Mouse (Mus musculus): ENCODE results near the gene Dcst1. TPM values are rescaled to one million over a fixed set of nuclear protein-coding genes. Genes with fewer than 3 reads are reported as not detected.

Gene Dcst1
- polyA plus RNA-seq, 1 experiment, result not detected

DNA sequence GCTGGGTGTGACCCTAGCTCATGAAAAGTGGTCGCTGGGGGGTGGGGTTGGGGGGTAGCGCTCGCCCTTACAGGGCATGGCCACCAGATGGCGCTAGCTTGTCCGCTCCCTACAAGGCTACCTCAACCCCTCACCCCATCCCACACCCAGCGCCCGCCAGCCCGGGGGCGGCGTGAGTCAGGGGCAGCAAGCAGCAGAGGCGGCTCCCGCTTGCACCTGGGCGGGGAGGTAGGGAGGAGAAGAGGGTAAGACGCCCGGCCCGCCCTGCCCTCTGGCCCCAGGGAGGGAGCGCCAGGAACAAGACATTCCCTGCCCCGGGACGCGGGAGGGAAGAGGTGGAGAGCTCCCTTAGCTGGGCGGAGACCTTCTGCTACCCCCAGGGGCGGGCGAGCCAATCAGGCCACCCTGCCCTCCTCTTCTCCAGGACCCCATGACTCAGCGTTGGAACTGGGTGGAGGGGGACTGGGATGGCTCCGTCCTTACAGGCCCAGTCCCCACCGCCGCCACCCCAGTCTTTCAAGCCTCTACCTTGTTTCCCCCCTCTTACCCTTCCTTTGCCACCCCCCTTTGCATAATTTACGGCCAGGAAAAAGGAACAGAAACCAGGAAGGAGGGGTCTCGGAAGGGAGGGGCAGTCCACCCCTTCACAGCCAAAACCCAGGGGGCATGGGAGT lies 13.5 kb upstream of the Dcst1 start:
- Histone ChIP-seq H3K27ac (ENCODE audit: insufficient read depth, low read depth, low read length) (peak overlapping the region; percentile 24; the same call in 1 of the 2 replicates), H3K4me1 (ENCODE audit: control insufficient read depth, insufficient read depth, low read length) (peaks cover 18% of the 10 kb centered on the region), H3K4me3 (ENCODE audit: insufficient read depth, low read depth, low read length) (peak overlapping the region; percentile 63)
- 2% methylated on average over 29 of the region's 29 CpGs for WGBS
- peak; percentile 94 for TF ChIP-seq CTCF (IDR thresholded peaks at IDR 0.05; ENCODE audit: insufficient read depth, low read depth, low read length)
- TF ChIP-seq POLR2A (IDR thresholded peaks at IDR 0.05; ENCODE audit: insufficient read depth, low read depth, low read length), result no peak; the same call in 1 of the 2 replicates

DNA sequence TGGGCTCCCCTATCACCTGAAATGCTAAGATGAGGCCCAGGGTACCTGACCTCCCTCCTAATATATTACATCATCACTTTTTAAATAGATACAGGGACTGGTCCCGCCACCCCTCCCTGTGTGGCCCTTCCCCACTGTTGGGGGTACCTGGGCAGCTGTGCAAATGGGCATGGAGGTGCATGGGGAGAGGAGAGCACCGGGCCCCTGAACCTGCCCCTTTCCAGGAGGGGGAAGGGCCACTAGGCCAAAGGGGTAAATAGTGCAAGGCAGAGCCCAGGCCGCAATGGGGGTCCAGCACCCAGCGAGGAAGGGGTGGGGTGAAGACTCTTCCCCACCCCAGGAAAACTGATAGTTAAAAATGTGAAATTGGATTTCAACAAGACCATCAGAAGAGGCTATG lies 12.8 kb upstream of the Dcst1 start:
- no peak overlapping the region for H3K4me3 ChIP-seq (ENCODE audit: insufficient read depth, low read depth, low read length)
- peaks cover 18% of the 10 kb centered on the region for H3K4me1 ChIP-seq (ENCODE audit: control insufficient read depth, insufficient read depth, low read length)
- H3K27ac ChIP-seq (ENCODE audit: insufficient read depth, low read depth, low read length), result no peak overlapping the region
- 82% methylated on average over 4 of the region's 4 CpGs for WGBS
- TF ChIP-seq CTCF (IDR thresholded peaks at IDR 0.05; ENCODE audit: insufficient read depth, low read depth, low read length), result no peak
- TF ChIP-seq POLR2A (IDR thresholded peaks at IDR 0.05; ENCODE audit: insufficient read depth, low read depth, low read length), result no peak

DNA sequence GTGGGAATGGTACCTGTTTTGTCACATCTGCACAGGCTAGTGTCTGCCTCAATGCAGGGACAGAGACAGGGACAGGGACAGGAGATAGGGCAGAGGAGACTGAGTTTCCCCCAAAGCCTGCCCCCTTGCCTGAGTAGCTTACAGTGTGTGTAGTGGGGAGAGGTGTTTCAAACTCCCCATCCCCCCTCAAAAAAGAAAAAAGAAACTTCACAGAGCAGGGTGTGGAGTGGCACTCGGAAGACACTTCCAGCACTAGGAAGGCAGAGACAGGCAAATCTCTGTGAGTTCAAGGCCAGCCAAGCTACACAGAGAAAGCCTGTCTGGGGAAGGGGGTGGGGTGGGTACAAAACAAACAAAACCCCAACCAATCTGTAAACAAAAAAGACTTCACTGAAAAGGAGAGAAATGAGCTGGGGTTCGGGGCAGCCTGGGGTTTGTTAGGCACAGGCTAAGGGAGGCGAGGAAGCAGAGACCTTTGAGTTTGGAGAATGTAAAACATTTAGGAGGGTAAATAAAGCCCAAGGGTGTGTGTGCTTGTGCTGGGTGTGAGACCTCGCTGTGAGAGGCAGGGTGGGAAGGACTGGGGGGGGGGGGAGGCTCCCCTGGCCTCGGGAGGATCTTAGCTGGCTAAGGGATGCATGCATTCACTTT lies 8.7 kb upstream of the Dcst1 start:
- Histone ChIP-seq H3K4me3 (ENCODE audit: insufficient read depth, low read depth, low read length) (no peak overlapping the region), H3K4me1 (ENCODE audit: control insufficient read depth, insufficient read depth, low read length) (peaks cover 9% of the 10 kb centered on the region), H3K27ac (ENCODE audit: insufficient read depth, low read depth, low read length) (no peak overlapping the region)
- 55% methylated on average over 5 of the region's 5 CpGs for WGBS
- no peak for TF ChIP-seq CTCF (IDR thresholded peaks at IDR 0.05; ENCODE audit: insufficient read depth, low read depth, low read length)
- TF ChIP-seq POLR2A (IDR thresholded peaks at IDR 0.05; ENCODE audit: insufficient read depth, low read depth, low read length), result no peak

DNA sequence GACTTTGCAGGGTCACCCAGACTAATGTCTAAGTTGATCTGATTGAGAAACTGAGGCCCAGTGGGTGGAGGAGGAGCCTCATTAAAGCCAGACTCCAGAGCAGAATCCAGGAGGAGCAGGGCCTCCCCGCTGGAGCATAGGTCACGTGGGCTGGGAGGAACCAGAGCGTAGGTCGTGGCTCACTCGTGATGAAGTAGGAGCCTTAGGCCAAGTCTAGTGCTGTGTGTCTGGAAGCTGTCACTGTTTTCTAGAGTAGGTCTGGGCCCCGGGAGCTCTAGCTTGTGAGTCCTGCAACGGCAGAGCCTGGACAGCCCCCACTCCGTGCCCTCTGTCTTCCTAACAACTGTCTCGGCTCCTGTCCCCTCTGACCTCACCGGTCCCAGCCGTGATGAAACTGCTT lies 2.3 kb upstream of the Dcst1 start:
- no peak overlapping the region for H3K4me3 ChIP-seq (ENCODE audit: insufficient read depth, low read depth, low read length)
- H3K27ac ChIP-seq (ENCODE audit: insufficient read depth, low read depth, low read length), result no peak overlapping the region
- no peaks in the 10 kb centered on the region for H3K4me1 ChIP-seq (ENCODE audit: control insufficient read depth, insufficient read depth, low read length)
- 80% methylated on average over 11 of the region's 11 CpGs for WGBS
- TF ChIP-seq POLR2A (IDR thresholded peaks at IDR 0.05; ENCODE audit: insufficient read depth, low read depth, low read length), result no peak
- no peak for TF ChIP-seq CTCF (IDR thresholded peaks at IDR 0.05; ENCODE audit: insufficient read depth, low read depth, low read length)

DNA sequence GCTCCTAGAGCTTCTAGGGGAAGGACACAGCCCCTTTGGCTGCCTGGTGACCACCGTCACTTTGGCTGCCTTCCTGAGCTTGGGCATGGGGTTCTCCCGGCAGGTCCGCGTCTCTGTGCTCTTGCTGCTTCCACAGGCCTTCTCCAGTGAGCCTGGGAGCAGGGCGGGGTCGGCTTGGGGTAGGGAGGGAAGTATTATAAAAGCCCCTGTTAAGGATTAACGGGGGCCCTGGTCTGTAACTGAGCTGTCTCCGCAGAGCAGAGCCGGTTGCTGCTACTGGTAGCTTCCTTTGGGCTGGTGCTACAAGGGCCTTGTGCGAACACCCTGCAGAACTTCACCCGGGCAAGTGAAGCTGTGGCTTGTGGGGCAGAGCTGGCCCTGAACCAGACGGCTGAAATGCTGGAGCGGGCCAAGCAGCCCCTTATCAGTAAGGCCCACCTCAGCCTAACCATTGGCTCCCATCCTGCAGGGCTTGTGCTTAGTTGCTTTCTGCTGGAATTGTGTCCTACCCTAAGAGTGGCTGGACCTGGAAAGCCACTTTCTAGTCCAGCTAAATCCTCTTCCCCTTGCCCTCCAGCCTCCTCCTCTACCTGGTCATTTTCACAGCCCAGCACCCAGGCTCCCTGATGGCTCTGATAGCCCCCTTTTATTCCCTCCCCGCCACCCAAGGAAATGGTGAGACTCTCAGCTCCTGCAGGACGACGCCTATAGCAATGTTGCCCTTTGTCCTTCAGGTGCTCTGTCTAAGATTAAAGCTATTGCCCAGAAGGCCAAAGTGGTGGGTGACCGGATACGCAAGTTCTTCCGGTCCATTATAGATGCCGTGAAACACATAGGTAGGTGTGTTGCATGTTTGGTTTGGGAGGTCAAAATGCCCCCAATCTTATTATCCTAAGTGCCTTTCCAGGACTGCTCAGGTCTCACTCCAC lies 697 bp upstream of the Dcst1 start:
- TF ChIP-seq CTCF (IDR thresholded peaks at IDR 0.05; ENCODE audit: insufficient read depth, low read depth, low read length), result no peak
- TF ChIP-seq POLR2A (IDR thresholded peaks at IDR 0.05; ENCODE audit: insufficient read depth, low read depth, low read length), result no peak
- no peaks in the 10 kb centered on the region for H3K4me1 ChIP-seq (ENCODE audit: control insufficient read depth, insufficient read depth, low read length)
- 86% methylated on average over 20 of the region's 20 CpGs for WGBS
- H3K4me3 ChIP-seq (ENCODE audit: insufficient read depth, low read depth, low read length), result no peak overlapping the region
- H3K27ac ChIP-seq (ENCODE audit: insufficient read depth, low read depth, low read length), result no peak overlapping the region

DNA sequence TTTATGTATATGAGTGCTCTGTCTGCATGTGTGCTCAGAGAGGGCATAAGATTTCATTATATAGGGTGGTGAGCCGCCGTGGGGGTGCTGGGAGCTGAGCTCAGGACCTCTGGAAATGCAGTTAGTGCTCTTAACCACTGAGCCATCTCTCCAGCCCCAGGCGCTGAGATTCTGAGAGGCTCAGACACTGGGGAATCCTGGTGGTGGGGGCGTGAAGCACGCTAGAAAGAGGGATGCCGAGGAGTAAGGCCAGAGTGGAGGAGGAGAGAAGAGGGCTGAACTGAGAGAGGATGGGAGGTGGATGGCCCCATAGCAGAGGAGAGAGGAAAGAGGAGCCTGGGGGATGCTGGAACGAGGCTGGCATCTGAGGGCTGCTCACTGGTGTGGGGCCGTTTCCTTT lies 422 bp downstream of the Dcst1 start:
- no peak overlapping the region for H3K4me3 ChIP-seq (ENCODE audit: insufficient read depth, low read depth, low read length)
- 56% methylated on average over 8 of the region's 8 CpGs for WGBS
- no peaks in the 10 kb centered on the region for H3K4me1 ChIP-seq (ENCODE audit: control insufficient read depth, insufficient read depth, low read length)
- no peak for TF ChIP-seq POLR2A (IDR thresholded peaks at IDR 0.05; ENCODE audit: insufficient read depth, low read depth, low read length)
- TF ChIP-seq CTCF (IDR thresholded peaks at IDR 0.05; ENCODE audit: insufficient read depth, low read depth, low read length), result no peak
- H3K27ac ChIP-seq (ENCODE audit: insufficient read depth, low read depth, low read length), result no peak overlapping the region

DNA sequence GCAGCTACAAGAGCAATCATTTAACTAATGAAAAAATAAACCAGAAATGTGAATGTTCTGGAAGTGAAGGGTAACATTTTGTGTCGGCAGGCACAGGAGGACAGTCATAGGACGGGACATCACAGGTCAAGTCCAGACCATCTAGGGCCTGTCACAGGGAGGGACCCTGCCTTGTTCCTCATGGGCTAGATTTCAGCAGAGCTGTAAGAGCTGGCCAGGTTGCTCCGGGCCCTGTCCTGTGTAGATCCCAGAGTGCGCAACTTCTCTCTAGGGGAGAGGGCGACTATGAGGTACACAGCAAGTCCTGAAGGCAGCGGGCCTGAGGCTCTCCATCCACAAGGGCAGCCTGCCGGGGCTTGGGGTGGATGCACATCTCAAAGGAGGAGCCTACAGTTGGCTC lies 3.4 kb downstream of the Dcst1 start, which contains the start of gene Dcst2:
Dcst2 (plus strand) TSS at position 301 of the 400 bp plus-strand sequence.
- Histone ChIP-seq H3K4me1 (ENCODE audit: control insufficient read depth, insufficient read depth, low read length) (no peaks in the 10 kb centered on the region), H3K4me3 (ENCODE audit: insufficient read depth, low read depth, low read length) (no peak within 1 kb of the TSS), H3K27ac (ENCODE audit: insufficient read depth, low read depth, low read length) (no peak within 1 kb of the TSS)
- TF ChIP-seq POLR2A (IDR thresholded peaks at IDR 0.05; ENCODE audit: insufficient read depth, low read depth, low read length) (no peak), CTCF (IDR thresholded peaks at IDR 0.05; ENCODE audit: insufficient read depth, low read depth, low read length) (no peak)
- 85% methylated on average over 7 of the region's 7 CpGs for WGBS

DNA sequence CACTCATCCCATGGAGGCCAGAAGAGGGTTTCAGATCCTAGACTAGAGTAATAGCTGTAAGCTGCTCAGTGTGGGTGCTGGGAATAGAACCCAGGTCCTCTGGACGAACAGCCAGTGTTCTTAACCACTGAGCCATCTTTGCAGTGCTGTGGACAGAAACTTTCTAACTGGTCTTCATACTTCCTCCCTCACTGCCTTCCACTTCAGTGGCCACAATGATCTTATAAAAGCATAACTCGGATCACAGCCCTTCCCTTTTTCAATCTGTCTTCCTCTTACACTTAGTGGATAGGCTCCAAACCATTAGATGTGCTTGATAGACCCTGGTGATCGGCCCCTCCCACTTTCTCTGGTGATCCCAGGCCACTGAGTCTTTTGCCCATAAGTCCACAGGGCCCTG lies 4.8 kb downstream of the Dcst1 start:
- WGBS, result 81% methylated on average over 3 of the region's 3 CpGs
- no peak for TF ChIP-seq CTCF (IDR thresholded peaks at IDR 0.05; ENCODE audit: insufficient read depth, low read depth, low read length)
- no peak for TF ChIP-seq POLR2A (IDR thresholded peaks at IDR 0.05; ENCODE audit: insufficient read depth, low read depth, low read length)
- Histone ChIP-seq H3K27ac (ENCODE audit: insufficient read depth, low read depth, low read length) (no peak overlapping the region), H3K4me1 (ENCODE audit: control insufficient read depth, insufficient read depth, low read length) (peaks cover 8% of the 10 kb centered on the region), H3K4me3 (ENCODE audit: insufficient read depth, low read depth, low read length) (no peak overlapping the region)
